Mouse (Mus musculus) lung, embryonic 15.5 days (tissue): ENCODE results near the gene Cdh12. TPM values are rescaled to one million over a fixed set of nuclear protein-coding genes. Genes with fewer than 3 reads are reported as not detected.

Experiments used
- ATAC-seq: fragments of 200-750 bp; cut with Nextera tagmentation; 2 replicates; pipeline ENCODE4 v1.8.0; 2017; ENCODE audit warnings: moderate number of reproducible peaks, borderline replicate concordance; ENCODE audit not compliant: low FRiP score, low TSS enrichment; ENCODE audit errors: extremely low read depth
- H3K27ac ChIP-seq: fragments of 300-500 bp; sonication (generic); 2 replicates; pipeline ENCODE4 v1.5.1; 2015; ENCODE audit warnings: moderate library complexity, mild to moderate bottlenecking, inconsistent platforms
- H3K27me3 ChIP-seq: fragments of 300-500 bp; sonication (generic); 2 replicates; pipeline ENCODE4 v1.6.1; 2015; ENCODE audit warnings: inconsistent platforms
- H3K36me3 ChIP-seq: fragments of 300-500 bp; sonication (generic); 2 replicates; pipeline ENCODE4 v1.6.1; 2015; ENCODE audit warnings: inconsistent platforms
- H3K4me1 ChIP-seq: fragments of 300-500 bp; sonication (generic); 2 replicates; pipeline ENCODE4 v1.6.1; 2015; ENCODE audit warnings: inconsistent platforms
- H3K4me2 ChIP-seq: fragments of 300-500 bp; sonication (generic); 2 replicates; pipeline ENCODE4 v1.6.1; 2015; ENCODE audit warnings: inconsistent platforms, mild to moderate bottlenecking, moderate library complexity
- H3K4me3 ChIP-seq: fragments of 300-500 bp; sonication (generic); 2 replicates; pipeline ENCODE4 v1.5.1; 2015; ENCODE audit warnings: mild to moderate bottlenecking, inconsistent platforms
- H3K9ac ChIP-seq: fragments of 300-500 bp; sonication (generic); 2 replicates; pipeline ENCODE4 v1.6.1; 2015; ENCODE audit warnings: inconsistent platforms
- H3K9me3 ChIP-seq: fragments of 300-500 bp; sonication (generic); 2 replicates; pipeline ENCODE4 v1.6.1; 2016; ENCODE audit warnings: inconsistent platforms
- WGBS: fragments of 180-500 bp; shearing (Covaris S2); methylation state at CpG from one replicate; pipeline ENCODE4 v1.1.7; 2015; 5-methylcytosine and 5-hydroxymethylcytosine counted together
- polyA plus RNA-seq: library from polyadenylated mRNA; unstranded; fragments of >200 nt; fragmentation: Nextera tagmentation; extraction: Ambion mirVana; gene quantifications from 2 replicates; pipeline ENCODE4 v1.2.1, GENCODE M21; 2015

The Cdh12 gene
- polyA plus RNA-seq, 1 experiment from 2014 or later = 0.09 TPM

- Histone ChIP-seq H3K9me3 (no peaks in the 10 kb centered on the region), H3K27me3 (no peaks in the 10 kb centered on the region), H3K27ac (no peak overlapping the region), H3K4me2 (no peak overlapping the region), H3K36me3 (no peaks in the 10 kb centered on the region), H3K9ac (no peak overlapping the region), H3K4me1 (no peaks in the 10 kb centered on the region), H3K4me3 (no peak overlapping the region)
- ATAC-seq = no peak
These were observed 323.2 kb downstream of the Cdh12 start for GRCm38 (mm10) chr15:20772289-20772688.

- ATAC-seq = no peak
- no peak overlapping the region for H3K27ac ChIP-seq
- H3K4me1 ChIP-seq = no peaks in the 10 kb centered on the region
- no peaks in the 10 kb centered on the region for H3K36me3 ChIP-seq
- H3K9ac ChIP-seq = no peak overlapping the region
- H3K4me3 ChIP-seq = no peak overlapping the region
- no peak overlapping the region for H3K4me2 ChIP-seq
- no peaks in the 10 kb centered on the region for H3K27me3 ChIP-seq
- no peaks in the 10 kb centered on the region for H3K9me3 ChIP-seq
These were observed 324.4 kb downstream of the Cdh12 start for GRCm38 (mm10) chr15:20773423-20773822.

- Histone ChIP-seq H3K4me1 (no peaks in the 10 kb centered on the region), H3K4me2 (no peak overlapping the region), H3K9ac (no peak overlapping the region), H3K27ac (no peak overlapping the region), H3K9me3 (no peaks in the 10 kb centered on the region), H3K36me3 (no peaks in the 10 kb centered on the region), H3K4me3 (no peak overlapping the region), H3K27me3 (no peaks in the 10 kb centered on the region)
- no peak for ATAC-seq
- WGBS = 39% methylated on average over 4 of the region's 4 CpGs
These were observed 347.9 kb downstream of the Cdh12 start for GRCm38 (mm10) chr15:20796999-20797398.

- H3K27ac ChIP-seq = no peak overlapping the region
- no peak overlapping the region for H3K4me2 ChIP-seq
- H3K9ac ChIP-seq = no peak overlapping the region
- ATAC-seq = no peak
- no peaks in the 10 kb centered on the region for H3K27me3 ChIP-seq
- H3K36me3 ChIP-seq = no peaks in the 10 kb centered on the region
- H3K9me3 ChIP-seq = no peaks in the 10 kb centered on the region
- H3K4me1 ChIP-seq = no peaks in the 10 kb centered on the region
- 80% methylated on average over 2 of the region's 2 CpGs for WGBS
- H3K4me3 ChIP-seq = no peak overlapping the region
These were observed 349.5 kb downstream of the Cdh12 start for GRCm38 (mm10) chr15:20798541-20798940.

- no peak overlapping the region for H3K4me2 ChIP-seq
- H3K27ac ChIP-seq = no peak overlapping the region
- no peaks in the 10 kb centered on the region for H3K27me3 ChIP-seq
- no peaks in the 10 kb centered on the region for H3K9me3 ChIP-seq
- no peak overlapping the region for H3K4me3 ChIP-seq
- H3K9ac ChIP-seq = no peak overlapping the region
- no peak for ATAC-seq
- no peaks in the 10 kb centered on the region for H3K36me3 ChIP-seq
- no peaks in the 10 kb centered on the region for H3K4me1 ChIP-seq
- WGBS = 81% methylated on average over 1 of the region's 1 CpGs
These were observed 386.8 kb downstream of the Cdh12 start for GRCm38 (mm10) chr15:20835887-20836286.

- ATAC-seq = no peak
- no peak overlapping the region for H3K27ac ChIP-seq
- H3K27me3 ChIP-seq = no peaks in the 10 kb centered on the region
- H3K4me1 ChIP-seq = no peaks in the 10 kb centered on the region
- no peaks in the 10 kb centered on the region for H3K36me3 ChIP-seq
- no peak overlapping the region for H3K4me3 ChIP-seq
- 68% methylated on average over 3 of the region's 3 CpGs for WGBS
- no peak overlapping the region for H3K9ac ChIP-seq
- no peaks in the 10 kb centered on the region for H3K9me3 ChIP-seq
- H3K4me2 ChIP-seq = no peak overlapping the region
These were observed 387.9 kb downstream of the Cdh12 start for GRCm38 (mm10) chr15:20836991-20837390.

GRCm38 (mm10) chr15:20841479-20841878 is 392.4 kb downstream of the Cdh12 start:
- Histone ChIP-seq H3K4me1 (no peaks in the 10 kb centered on the region), H3K4me3 (no peak overlapping the region), H3K9me3 (no peaks in the 10 kb centered on the region), H3K9ac (no peak overlapping the region), H3K27me3 (no peaks in the 10 kb centered on the region), H3K4me2 (no peak overlapping the region), H3K36me3 (no peaks in the 10 kb centered on the region), H3K27ac (no peak overlapping the region)
- 86% methylated on average over 5 of the region's 5 CpGs for WGBS
- no peak for ATAC-seq

- H3K27me3 ChIP-seq = no peaks in the 10 kb centered on the region
- H3K27ac ChIP-seq = no peak overlapping the region
- H3K4me2 ChIP-seq = no peak overlapping the region
- no peak for ATAC-seq
- no peaks in the 10 kb centered on the region for H3K36me3 ChIP-seq
- WGBS = 50% methylated on average over 2 of the region's 2 CpGs
- no peak overlapping the region for H3K4me3 ChIP-seq
- no peaks in the 10 kb centered on the region for H3K4me1 ChIP-seq
- H3K9me3 ChIP-seq = no peaks in the 10 kb centered on the region
- H3K9ac ChIP-seq = no peak overlapping the region
These were observed 414.0 kb downstream of the Cdh12 start for GRCm38 (mm10) chr15:20863076-20863475.

GRCm38 (mm10) chr15:20872518-20872917 is 423.5 kb downstream of the Cdh12 start:
- WGBS = 81% methylated on average over 1 of the region's 1 CpGs
- no peaks in the 10 kb centered on the region for H3K27me3 ChIP-seq
- no peaks in the 10 kb centered on the region for H3K9me3 ChIP-seq
- no peaks in the 10 kb centered on the region for H3K36me3 ChIP-seq
- no peaks in the 10 kb centered on the region for H3K4me1 ChIP-seq
- no peak for ATAC-seq
- no peak overlapping the region for H3K4me2 ChIP-seq
- no peak overlapping the region for H3K4me3 ChIP-seq
- no peak overlapping the region for H3K27ac ChIP-seq
- no peak overlapping the region for H3K9ac ChIP-seq

GRCm38 (mm10) chr15:20876993-20877392 is 427.9 kb downstream of the Cdh12 start:
- no peak for ATAC-seq
- Histone ChIP-seq H3K9me3 (no peaks in the 10 kb centered on the region), H3K4me2 (no peak overlapping the region), H3K9ac (no peak overlapping the region), H3K4me3 (no peak overlapping the region), H3K4me1 (no peaks in the 10 kb centered on the region), H3K27ac (no peak overlapping the region), H3K27me3 (no peaks in the 10 kb centered on the region), H3K36me3 (no peaks in the 10 kb centered on the region)
- WGBS = 78% methylated on average over 2 of the region's 2 CpGs

- H3K36me3 ChIP-seq = no peaks in the 10 kb centered on the region
These were observed 444.4 kb downstream of the Cdh12 start for GRCm38 (mm10) chr15:20893471-20893870.

GRCm38 (mm10) chr15:20902568-20902967 is 453.5 kb downstream of the Cdh12 start:
- WGBS = 43% methylated on average over 3 of the region's 3 CpGs

More at GRCm38 (mm10) chr15:20893471-20893870, 444.4 kb downstream of the Cdh12 start:
- WGBS = 72% methylated on average over 3 of the region's 3 CpGs
- Histone ChIP-seq H3K4me3 (no peak overlapping the region), H3K27ac (no peak overlapping the region), H3K9ac (no peak overlapping the region), H3K27me3 (no peaks in the 10 kb centered on the region), H3K4me2 (no peak overlapping the region), H3K9me3 (no peaks in the 10 kb centered on the region), H3K4me1 (no peaks in the 10 kb centered on the region)
- ATAC-seq = no peak

GRCm38 (mm10) chr15:20928221-20928620 is 479.2 kb downstream of the Cdh12 start:
- no peak for ATAC-seq
- H3K4me3 ChIP-seq = no peak overlapping the region
- H3K9ac ChIP-seq = no peak overlapping the region
- no peaks in the 10 kb centered on the region for H3K36me3 ChIP-seq
- H3K27ac ChIP-seq = no peak overlapping the region
- no peaks in the 10 kb centered on the region for H3K9me3 ChIP-seq
- H3K4me1 ChIP-seq = no peaks in the 10 kb centered on the region
- no peaks in the 10 kb centered on the region for H3K27me3 ChIP-seq
- no peak overlapping the region for H3K4me2 ChIP-seq

More at GRCm38 (mm10) chr15:20902568-20902967, 453.5 kb downstream of the Cdh12 start:
- Histone ChIP-seq H3K4me2 (no peak overlapping the region), H3K4me3 (no peak overlapping the region), H3K27ac (no peak overlapping the region), H3K36me3 (no peaks in the 10 kb centered on the region), H3K9ac (no peak overlapping the region), H3K9me3 (no peaks in the 10 kb centered on the region), H3K27me3 (no peaks in the 10 kb centered on the region), H3K4me1 (no peaks in the 10 kb centered on the region)
- ATAC-seq = no peak
